Mouse (Mus musculus): ENCODE measurements around the gene Atf6. TPM values are rescaled to one million over a fixed set of nuclear protein-coding genes. Genes with fewer than 3 reads are reported as not detected.

The Atf6 gene
- polyA plus RNA-seq, 1 experiment, result not detected

- Histone ChIP-seq H3K27ac (ENCODE audit: insufficient read depth, low read depth, low read length) (no peak overlapping the region), H3K4me3 (ENCODE audit: insufficient read depth, low read depth, low read length) (no peak overlapping the region), H3K4me1 (ENCODE audit: control insufficient read depth, insufficient read depth, low read length) (no peaks in the 10 kb centered on the region)
- no peak for TF ChIP-seq POLR2A (IDR thresholded peaks at IDR 0.05; ENCODE audit: insufficient read depth, low read depth, low read length)
- TF ChIP-seq CTCF (IDR thresholded peaks at IDR 0.05; ENCODE audit: insufficient read depth, low read depth, low read length), result no peak
- WGBS, result 76% methylated on average over 7 of the region's 7 CpGs
Measured at GRCm38 (mm10) chr1:170711731-170712130, 155.8 kb downstream of the Atf6 start.

DNA sequence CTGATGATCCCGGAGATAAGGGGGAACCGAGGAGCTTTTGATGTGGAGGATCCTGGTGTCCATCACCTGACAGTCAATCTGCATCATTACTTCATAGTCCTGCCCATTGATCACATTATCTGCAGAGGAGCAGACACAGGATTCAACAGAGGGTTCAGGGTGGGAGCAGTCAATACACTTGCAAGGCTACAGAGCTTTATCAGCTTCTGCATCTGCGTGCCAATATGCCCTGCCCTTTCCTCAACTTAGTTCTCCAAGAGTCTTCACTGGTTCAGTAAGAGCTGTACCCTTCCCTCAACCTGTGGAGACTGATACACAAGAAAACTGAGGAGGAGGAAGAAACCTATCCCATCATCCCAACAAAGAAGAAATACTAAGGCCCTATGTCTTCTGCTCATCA is 157.6 kb downstream of the Atf6 start:
- Histone ChIP-seq H3K4me1 (ENCODE audit: control insufficient read depth, insufficient read depth, low read length) (no peaks in the 10 kb centered on the region; the same call in 1 of the 2 replicates), H3K4me3 (ENCODE audit: insufficient read depth, low read depth, low read length) (no peak overlapping the region), H3K27ac (ENCODE audit: insufficient read depth, low read depth, low read length) (no peak overlapping the region)
- no peak for TF ChIP-seq CTCF (IDR thresholded peaks at IDR 0.05; ENCODE audit: insufficient read depth, low read depth, low read length)
- 96% methylated on average over 3 of the region's 3 CpGs for WGBS

- TF ChIP-seq POLR2A (IDR thresholded peaks at IDR 0.05; ENCODE audit: insufficient read depth, low read depth, low read length) (no peak), CTCF (IDR thresholded peaks at IDR 0.05; ENCODE audit: insufficient read depth, low read depth, low read length) (no peak)
- Histone ChIP-seq H3K27ac (ENCODE audit: insufficient read depth, low read depth, low read length) (no peak overlapping the region), H3K4me1 (ENCODE audit: control insufficient read depth, insufficient read depth, low read length) (no peaks in the 10 kb centered on the region; the same call in 1 of the 2 replicates), H3K4me3 (ENCODE audit: insufficient read depth, low read depth, low read length) (no peak overlapping the region)
- 91% methylated on average over 8 of the region's 8 CpGs for WGBS
Measured at GRCm38 (mm10) chr1:170709481-170709880, 158.1 kb downstream of the Atf6 start.

- Histone ChIP-seq H3K4me3 (ENCODE audit: insufficient read depth, low read depth, low read length) (no peak overlapping the region), H3K27ac (ENCODE audit: insufficient read depth, low read depth, low read length) (no peak overlapping the region), H3K4me1 (ENCODE audit: control insufficient read depth, insufficient read depth, low read length) (no peaks in the 10 kb centered on the region; the same call in 1 of the 2 replicates)
- TF ChIP-seq POLR2A (IDR thresholded peaks at IDR 0.05; ENCODE audit: insufficient read depth, low read depth, low read length) (no peak), CTCF (IDR thresholded peaks at IDR 0.05; ENCODE audit: insufficient read depth, low read depth, low read length) (no peak)
- 84% methylated on average over 3 of the region's 3 CpGs for WGBS
Measured at GRCm38 (mm10) chr1:170709034-170709433, 158.5 kb downstream of the Atf6 start.

DNA sequence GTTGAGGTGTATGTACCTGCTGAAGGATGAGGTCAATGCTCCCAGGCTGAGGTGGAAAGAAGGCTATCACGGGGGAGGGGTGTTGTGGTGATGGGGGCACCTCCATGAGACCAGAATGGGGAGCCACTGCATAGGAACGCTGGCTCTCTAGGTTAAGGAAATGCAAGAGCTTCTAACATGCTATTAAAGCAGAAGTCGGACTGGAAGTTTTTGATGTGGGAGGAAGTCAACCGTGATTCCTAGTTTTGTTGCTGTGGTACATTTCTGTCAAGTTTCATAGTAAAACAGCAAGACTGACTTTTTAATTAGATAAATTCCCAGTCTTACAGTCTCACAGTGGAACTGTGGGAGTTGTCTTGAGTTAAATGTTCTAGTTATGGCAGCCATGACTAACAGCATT is 161.5 kb downstream of the Atf6 start:
- no peaks in the 10 kb centered on the region; the same call in 1 of the 2 replicates for H3K4me1 ChIP-seq (ENCODE audit: control insufficient read depth, insufficient read depth, low read length)
- TF ChIP-seq CTCF (IDR thresholded peaks at IDR 0.05; ENCODE audit: insufficient read depth, low read depth, low read length), result no peak
- TF ChIP-seq POLR2A (IDR thresholded peaks at IDR 0.05; ENCODE audit: insufficient read depth, low read depth, low read length), result no peak
- no peak overlapping the region for H3K4me3 ChIP-seq (ENCODE audit: insufficient read depth, low read depth, low read length)
- WGBS, result 77% methylated on average over 4 of the region's 4 CpGs
- no peak overlapping the region for H3K27ac ChIP-seq (ENCODE audit: insufficient read depth, low read depth, low read length)

DNA sequence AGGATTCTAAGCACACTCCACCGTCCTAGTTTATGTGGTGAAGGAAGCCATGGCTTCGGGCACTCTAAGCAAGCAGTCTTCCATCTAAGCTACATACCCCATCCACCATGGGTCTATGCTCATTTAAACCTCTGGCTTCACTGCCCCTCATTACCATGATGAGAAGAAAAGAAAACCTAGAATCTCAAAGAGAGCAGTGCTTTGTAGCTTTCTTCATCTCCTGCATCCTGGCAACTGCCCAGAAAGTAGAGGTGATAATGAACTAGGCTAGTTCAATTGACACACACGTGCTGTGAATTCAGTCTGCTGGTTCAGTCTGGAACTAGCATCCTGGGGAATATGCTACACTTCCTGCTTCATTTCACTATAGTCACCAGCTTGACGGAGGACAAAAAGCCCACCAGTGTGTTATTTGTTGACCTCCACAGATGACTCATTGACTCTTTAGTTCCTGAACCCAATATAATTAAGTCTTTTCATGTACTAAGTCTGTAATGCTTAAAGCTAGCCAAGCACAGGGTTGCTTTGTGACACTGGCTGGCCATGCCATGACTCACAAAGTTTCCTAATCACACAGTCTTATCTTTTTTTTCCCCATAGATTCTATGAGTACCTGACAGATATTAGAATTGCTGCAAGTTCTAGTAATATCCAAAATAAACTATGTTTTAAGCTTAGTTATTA is 162.5 kb downstream of the Atf6 start:
- H3K4me1 ChIP-seq (ENCODE audit: control insufficient read depth, insufficient read depth, low read length), result peaks cover 2% of the 10 kb centered on the region; the same call in 1 of the 2 replicates
- TF ChIP-seq POLR2A (IDR thresholded peaks at IDR 0.05; ENCODE audit: insufficient read depth, low read depth, low read length) (no peak), CTCF (IDR thresholded peaks at IDR 0.05; ENCODE audit: insufficient read depth, low read depth, low read length) (no peak)
- 28% methylated on average over 4 of the region's 4 CpGs for WGBS
- H3K27ac ChIP-seq (ENCODE audit: insufficient read depth, low read depth, low read length), result no peak overlapping the region
- no peak overlapping the region for H3K4me3 ChIP-seq (ENCODE audit: insufficient read depth, low read depth, low read length)

GRCm38 (mm10) chr1:170704103-170704502 is 163.5 kb downstream of the Atf6 start:
- no peak overlapping the region for H3K4me3 ChIP-seq (ENCODE audit: insufficient read depth, low read depth, low read length)
- no peak overlapping the region for H3K27ac ChIP-seq (ENCODE audit: insufficient read depth, low read depth, low read length)
- peaks cover 4% of the 10 kb centered on the region; the same call in 1 of the 2 replicates for H3K4me1 ChIP-seq (ENCODE audit: control insufficient read depth, insufficient read depth, low read length)
- 85% methylated on average over 6 of the region's 6 CpGs for WGBS
- TF ChIP-seq POLR2A (IDR thresholded peaks at IDR 0.05; ENCODE audit: insufficient read depth, low read depth, low read length), result no peak

GRCm38 (mm10) chr1:170702958-170703357 is 164.6 kb downstream of the Atf6 start:
- no peak for TF ChIP-seq POLR2A (IDR thresholded peaks at IDR 0.05; ENCODE audit: insufficient read depth, low read depth, low read length)
- TF ChIP-seq CTCF (IDR thresholded peaks at IDR 0.05; ENCODE audit: insufficient read depth, low read depth, low read length), result no peak
- Histone ChIP-seq H3K27ac (ENCODE audit: insufficient read depth, low read depth, low read length) (no peak overlapping the region), H3K4me1 (ENCODE audit: control insufficient read depth, insufficient read depth, low read length) (peaks cover 6% of the 10 kb centered on the region), H3K4me3 (ENCODE audit: insufficient read depth, low read depth, low read length) (no peak overlapping the region)
- WGBS, result 92% methylated on average over 6 of the region's 6 CpGs

DNA sequence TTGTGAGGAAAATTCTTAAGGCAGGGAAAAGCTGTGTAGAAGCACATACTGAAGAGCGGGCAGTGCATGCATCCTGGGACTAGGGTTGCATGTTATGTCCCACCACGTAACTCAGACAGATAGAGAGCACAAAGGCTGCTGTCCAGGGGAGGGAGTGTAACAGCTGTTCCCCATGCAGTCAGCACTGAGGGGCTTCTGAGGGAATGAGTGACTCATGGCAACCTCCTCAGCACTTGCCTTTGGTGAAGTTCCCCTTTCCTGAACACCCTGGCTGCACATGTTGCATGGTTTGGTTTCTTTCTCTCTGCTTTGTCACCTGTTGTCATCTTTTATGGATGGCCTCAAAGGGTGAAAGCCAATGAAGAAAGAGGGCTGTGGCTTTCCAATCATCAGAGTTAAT is 165.3 kb downstream of the Atf6 start:
- WGBS, result 89% methylated on average over 2 of the region's 2 CpGs
- Histone ChIP-seq H3K27ac (ENCODE audit: insufficient read depth, low read depth, low read length) (no peak overlapping the region), H3K4me1 (ENCODE audit: control insufficient read depth, insufficient read depth, low read length) (peaks cover 6% of the 10 kb centered on the region), H3K4me3 (ENCODE audit: insufficient read depth, low read depth, low read length) (no peak overlapping the region)
- no peak for TF ChIP-seq POLR2A (IDR thresholded peaks at IDR 0.05; ENCODE audit: insufficient read depth, low read depth, low read length)
- no peak for TF ChIP-seq CTCF (IDR thresholded peaks at IDR 0.05; ENCODE audit: insufficient read depth, low read depth, low read length)

Data from olfactory bulb, adult 2 months (tissue).